Mouse (Mus musculus) olfactory bulb, adult 2 months (tissue): ENCODE measurements around the gene Zbtb45. TPM values are rescaled to one million over a fixed set of nuclear protein-coding genes. Genes with fewer than 3 reads are reported as not detected.
A peak's percentile ranks its signal among the peaks of the same experiment; 100 is the strongest.

ENCODE experiments used
- H3K27ac ChIP-seq: fragments of 200-500 bp; 2 replicates; pipeline ENCODE4 v1.5.1; 2012; ENCODE audit warnings: low read depth, low read length; ENCODE audit not compliant: insufficient read depth
- H3K4me1 ChIP-seq: fragments of 200-500 bp; 2 replicates; pipeline ENCODE4 v1.6.1; 2012; ENCODE audit warnings: low read length; ENCODE audit not compliant: control insufficient read depth, insufficient read depth
- H3K4me3 ChIP-seq: fragments of 200-500 bp; 2 replicates; pipeline ENCODE4 v1.5.1; 2012; ENCODE audit warnings: mild to moderate bottlenecking, low read depth, low read length, moderate library complexity; ENCODE audit not compliant: insufficient read depth
- CTCF ChIP-seq: fragments of 200-500 bp; IDR thresholded peaks from 2 replicates; pipeline ENCODE4 v1.5.1; 2012; ENCODE audit warnings: low read depth, mild to moderate bottlenecking, low read length, moderate library complexity; ENCODE audit not compliant: insufficient read depth
- POLR2A ChIP-seq: fragments of 200-500 bp; IDR thresholded peaks from 2 replicates; pipeline ENCODE4 v1.6.1; 2012; ENCODE audit warnings: mild to moderate bottlenecking, low read depth, low read length, moderate library complexity; ENCODE audit not compliant: insufficient read depth
- WGBS: fragments of 180-500 bp; shearing (Covaris S2); methylation state at CpG from one replicate; pipeline ENCODE4 v1.1.7; 2018; 5-methylcytosine and 5-hydroxymethylcytosine counted together
- polyA plus RNA-seq: library from polyadenylated mRNA; stranded (reverse); fragments of >200 nt; gene quantifications from 2 replicates; pipeline ENCODE4 v1.2.4, GENCODE M21; 2012; ENCODE audit warnings: low replicate concordance; ENCODE audit not compliant: missing spikeins, insufficient read depth, insufficient read length

Gene Zbtb45
- polyA plus RNA-seq, 1 experiment, result not detected

- 96% methylated on average over 25 of the region's 25 CpGs for WGBS
- H3K27ac ChIP-seq, result no peak overlapping the region
- TF ChIP-seq POLR2A, result no peak
- TF ChIP-seq CTCF, result no peak
- H3K4me3 ChIP-seq, result no peak overlapping the region
- no peaks in the 10 kb centered on the region for H3K4me1 ChIP-seq
These were observed 38.9 kb downstream of the Zbtb45 start for GRCm38 (mm10) chr7:12970906-12971305.

- H3K4me3 ChIP-seq, result peak overlapping the region; percentile 70
- WGBS, result under 1% methylated on average over 29 of the region's 29 CpGs
- TF ChIP-seq POLR2A (no peak), CTCF (no peak)
- peak overlapping the region; percentile 59 for H3K27ac ChIP-seq
- peaks cover 4% of the 10 kb centered on the region; the same call in 1 of the 2 replicates for H3K4me1 ChIP-seq
These were observed 43.6 kb downstream of the Zbtb45 start for GRCm38 (mm10) chr7:12966104-12966845.

GRCm38 (mm10) chr7:12965678-12966091 is 44.1 kb downstream of the Zbtb45 start, which contains the start of gene Zfp324:
Zfp324 (plus strand) TSS chr7:12965838.
- peak; percentile 9; the same call in 1 of the 2 replicates for TF ChIP-seq CTCF
- peak; percentile 39 for TF ChIP-seq POLR2A
- Histone ChIP-seq H3K27ac (peak within 1 kb of the TSS; percentile 59), H3K4me1 (peaks cover 4% of the 10 kb centered on the region; the same call in 1 of the 2 replicates), H3K4me3 (peak within 1 kb of the TSS; percentile 70)
- under 1% methylated on average over 23 of the region's 23 CpGs for WGBS

- peak overlapping the region; percentile 90 for H3K27ac ChIP-seq
- H3K4me3 ChIP-seq, result peak overlapping the region; percentile 68
- H3K4me1 ChIP-seq, result peaks cover 4% of the 10 kb centered on the region; the same call in 1 of the 2 replicates
- WGBS, result 2% methylated on average over 29 of the region's 29 CpGs
- TF ChIP-seq POLR2A (peak; percentile 37; the same call in 1 of the 2 replicates), CTCF (no peak)
These were observed 48.2 kb downstream of the Zbtb45 start for GRCm38 (mm10) chr7:12961511-12962141.

GRCm38 (mm10) chr7:12959718-12960117 is 50.1 kb downstream of the Zbtb45 start:
- no peak for TF ChIP-seq POLR2A
- no peak for TF ChIP-seq CTCF
- H3K4me3 ChIP-seq, result no peak overlapping the region
- H3K27ac ChIP-seq, result no peak overlapping the region
- no peaks in the 10 kb centered on the region for H3K4me1 ChIP-seq
- WGBS, result 27% methylated on average over 4 of the region's 4 CpGs

- TF ChIP-seq POLR2A, result no peak
- no peak for TF ChIP-seq CTCF
- Histone ChIP-seq H3K4me1 (no peaks in the 10 kb centered on the region), H3K27ac (no peak overlapping the region), H3K4me3 (no peak overlapping the region)
- WGBS, result 82% methylated on average over 4 of the region's 4 CpGs
These were observed 50.9 kb downstream of the Zbtb45 start for GRCm38 (mm10) chr7:12958948-12959347.

GRCm38 (mm10) chr7:12957511-12957910 is 52.3 kb downstream of the Zbtb45 start:
- no peaks in the 10 kb centered on the region for H3K4me1 ChIP-seq
- H3K4me3 ChIP-seq, result no peak overlapping the region
- no peak overlapping the region for H3K27ac ChIP-seq
- WGBS, result 71% methylated on average over 5 of the region's 5 CpGs
- TF ChIP-seq CTCF (no peak), POLR2A (no peak)

GRCm38 (mm10) chr7:12954896-12955295 is 54.9 kb downstream of the Zbtb45 start:
- WGBS, result 28% methylated on average over 3 of the region's 3 CpGs
- H3K4me3 ChIP-seq, result no peak overlapping the region
- H3K4me1 ChIP-seq, result 0 out of 2 replicates have a peak, but pooled peaks cover 2% of the 10 kb centered on the region
- TF ChIP-seq POLR2A (no peak), CTCF (no peak)
- H3K27ac ChIP-seq, result no peak overlapping the region

Other genes with a start within 250 kb of the Zbtb45 start
- not detected in 2 replicates for gene Zscan18, start 206.4 kb downstream of the Zbtb45 start, polyA plus RNA-seq
- gene Zfp329, start 191.2 kb downstream of the Zbtb45 start, polyA plus RNA-seq, result not detected in 2 replicates
- gene Zfp110, start 175.3 kb downstream of the Zbtb45 start, polyA plus RNA-seq, result not detected in 2 replicates
- not detected in 2 replicates for gene Zfp128, start 128.9 kb downstream of the Zbtb45 start, polyA plus RNA-seq
- not detected in 2 replicates for gene Zscan22, start 112.2 kb downstream of the Zbtb45 start, polyA plus RNA-seq
- gene Rps5, start 87.7 kb downstream of the Zbtb45 start, polyA plus RNA-seq, result 651 TPM in 1 of 2 replicates, not detected in the other
- not detected in 2 replicates for gene Rnf225, start 82.6 kb downstream of the Zbtb45 start, polyA plus RNA-seq
- not detected in 2 replicates for gene Zfp324, start 44.2 kb downstream of the Zbtb45 start, polyA plus RNA-seq
- gene Zfp446, start 32.2 kb downstream of the Zbtb45 start, polyA plus RNA-seq, result not detected in 2 replicates
- not detected in 2 replicates for gene Slc27a5, start 11.8 kb downstream of the Zbtb45 start, polyA plus RNA-seq
- gene Trim28, start 10.9 kb downstream of the Zbtb45 start, polyA plus RNA-seq, result 700 TPM in 1 of 2 replicates, not detected in the other
- not detected in 2 replicates for gene Chmp2a, start 24.8 kb upstream of the Zbtb45 start, polyA plus RNA-seq
- 648 TPM in 1 of 2 replicates, not detected in the other for gene Ube2m, start 28.2 kb upstream of the Zbtb45 start, polyA plus RNA-seq
- not detected in 2 replicates for gene Mzf1, start 44.7 kb upstream of the Zbtb45 start, polyA plus RNA-seq
- not detected in 2 replicates for gene Vmn1r85, start 85.1 kb upstream of the Zbtb45 start, polyA plus RNA-seq
- not detected in 2 replicates for gene Vmn1r86, start 109.9 kb upstream of the Zbtb45 start, polyA plus RNA-seq
- not detected in 2 replicates for gene Vmn1r87, start 130.1 kb upstream of the Zbtb45 start, polyA plus RNA-seq
- gene Vmn1r88, start 149.5 kb upstream of the Zbtb45 start, polyA plus RNA-seq, result not detected in 2 replicates
- not detected in 2 replicates for gene Vmn1r89, start 203.0 kb upstream of the Zbtb45 start, polyA plus RNA-seq